Mouse (Mus musculus): Measurements from ENCODE around the gene Tppp3.

DNA sequence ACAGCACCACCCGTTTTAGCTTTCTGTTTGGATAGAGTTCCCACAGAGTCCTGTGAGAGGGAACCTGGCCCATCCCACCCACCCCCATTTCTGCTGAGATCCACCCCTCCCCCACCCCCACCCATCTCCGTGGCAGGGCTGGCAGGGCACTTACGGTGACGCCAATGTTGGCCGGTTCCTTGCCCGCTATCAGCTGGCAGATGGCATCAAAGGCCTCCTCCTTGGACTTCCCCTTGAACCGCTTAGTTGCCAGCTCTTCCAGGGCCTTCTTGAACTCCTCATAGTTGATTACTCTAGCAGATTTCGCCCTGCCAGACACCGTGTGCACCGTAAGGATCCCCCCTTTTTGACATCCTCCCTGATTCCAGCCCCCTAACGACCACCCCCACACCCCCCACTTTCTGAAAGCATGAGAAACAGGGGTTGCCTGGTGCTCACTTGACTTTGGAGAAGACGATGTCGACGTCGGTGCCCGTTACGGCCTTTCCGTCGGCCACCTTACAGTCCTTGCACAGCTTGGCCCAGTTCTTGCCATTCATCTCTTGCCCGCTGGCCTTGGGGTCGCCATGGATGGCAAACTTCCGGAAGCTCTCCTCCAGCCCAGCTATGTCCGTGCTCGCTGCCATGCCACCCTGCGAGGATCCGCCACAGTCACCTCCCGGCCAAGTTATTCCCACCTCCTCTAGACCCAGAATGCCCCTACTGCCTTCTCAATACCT is 3.2 kb downstream of the Tppp3 start:
- TF ChIP-seq CTCF (IDR thresholded peaks at IDR 0.05; ENCODE audit: extremely low read depth, insufficient read length, insufficient replicate concordance, low read depth, low read length) = no peak
- no peak for TF ChIP-seq POLR2A (IDR thresholded peaks at IDR 0.05; ENCODE audit: low read depth, low read length)
